Mouse (Mus musculus): ENCODE measurements around the gene Tsc2. TPM values are rescaled to one million over a fixed set of nuclear protein-coding genes. Genes with fewer than 3 reads are reported as not detected.

Gene Tsc2
- polyA plus RNA-seq, 1 experiment from 2014 or later, result 36.2 TPM

- Histone ChIP-seq H3K9ac (ENCODE audit: low read length) (no peak overlapping the region), H3K36me3 (ENCODE audit: control insufficient read depth, insufficient read depth, low read length) (no peaks in the 10 kb centered on the region), H3K9me3 (ENCODE audit: control insufficient read depth, low read length) (no peaks in the 10 kb centered on the region), H3K4me3 (ENCODE audit: low read depth, low read length) (no peak overlapping the region), H3K27ac (replicated peaks) (peak overlapping the region; percentile 84; the same call in 1 of the 2 replicates), H3K4me2 (replicated peaks; ENCODE audit: low read depth) (no peak overlapping the region), H3K27me3 (ENCODE audit: control insufficient read depth, insufficient read depth, low read length) (no peaks in the 10 kb centered on the region), H3K4me1 (replicated peaks; ENCODE audit: control insufficient read depth, insufficient read depth) (no peaks in the 10 kb centered on the region; the same call in 1 of the 2 replicates)
- TF ChIP-seq CTCF (IDR thresholded peaks at IDR 0.05; ENCODE audit: low read depth) (no peak), EP300 (optimal IDR thresholded peaks at IDR 0.05) (no peak)
- ATAC-seq (ENCODE audit: low FRiP score, low TSS enrichment) (no peak), DNase-seq (ENCODE audit: low spot score) (no peak)
- 78% methylated on average over 3 of the region's 3 CpGs for WGBS
Measured at GRCm38 (mm10) chr17:24645916-24646315, 13.5 kb upstream of the Tsc2 start.

- Histone ChIP-seq H3K27ac (replicated peaks) (peak overlapping the region; percentile 84), H3K9me3 (ENCODE audit: control insufficient read depth, low read length) (no peaks in the 10 kb centered on the region), H3K4me3 (ENCODE audit: low read depth, low read length) (no peak overlapping the region), H3K9ac (ENCODE audit: low read length) (0 out of 2 replicates have a peak overlapping the region, but pooled peaks have one; percentile 5), H3K4me2 (replicated peaks; ENCODE audit: low read depth) (peak overlapping the region; percentile 12; the same call in 1 of the 2 replicates), H3K36me3 (ENCODE audit: control insufficient read depth, insufficient read depth, low read length) (no peaks in the 10 kb centered on the region), H3K4me1 (replicated peaks; ENCODE audit: control insufficient read depth, insufficient read depth) (no peaks in the 10 kb centered on the region; the same call in 1 of the 2 replicates), H3K27me3 (ENCODE audit: control insufficient read depth, insufficient read depth, low read length) (no peaks in the 10 kb centered on the region)
- DNase-seq (ENCODE audit: low spot score) (no peak), ATAC-seq (ENCODE audit: low FRiP score, low TSS enrichment) (peak; percentile 41)
- 52% methylated on average over 7 of the region's 9 CpGs for WGBS
- no peak for TF ChIP-seq CTCF (IDR thresholded peaks at IDR 0.05; ENCODE audit: low read depth)
- TF ChIP-seq EP300 (optimal IDR thresholded peaks at IDR 0.05), result no peak
Measured at GRCm38 (mm10) chr17:24644875-24645721, 12.7 kb upstream of the Tsc2 start.

GRCm38 (mm10) chr17:24644030-24644715 is 11.7 kb upstream of the Tsc2 start:
- DNase-seq (ENCODE audit: low spot score), result no peak
- WGBS, result 43% methylated on average over 7 of the region's 7 CpGs
- H3K36me3 ChIP-seq (ENCODE audit: control insufficient read depth, insufficient read depth, low read length), result no peaks in the 10 kb centered on the region
- H3K4me1 ChIP-seq (replicated peaks; ENCODE audit: control insufficient read depth, insufficient read depth), result no peaks in the 10 kb centered on the region; the same call in none of the 2 replicates
- peak overlapping the region; percentile 13; the same call in 1 of the 2 replicates for H3K9ac ChIP-seq (ENCODE audit: low read length)
- H3K4me2 ChIP-seq (replicated peaks; ENCODE audit: low read depth), result peak overlapping the region; percentile 12; the same call in 1 of the 2 replicates
- peak overlapping the region; percentile 84 for H3K27ac ChIP-seq (replicated peaks)
- peak; percentile 22; the same call in 1 of the 2 replicates for ATAC-seq (ENCODE audit: low FRiP score, low TSS enrichment)
- H3K27me3 ChIP-seq (ENCODE audit: control insufficient read depth, insufficient read depth, low read length), result no peaks in the 10 kb centered on the region
- no peak overlapping the region for H3K4me3 ChIP-seq (ENCODE audit: low read depth, low read length)
- TF ChIP-seq CTCF (IDR thresholded peaks at IDR 0.05; ENCODE audit: low read depth), result no peak
- no peak for TF ChIP-seq EP300 (optimal IDR thresholded peaks at IDR 0.05)
- no peaks in the 10 kb centered on the region for H3K9me3 ChIP-seq (ENCODE audit: control insufficient read depth, low read length)

GRCm38 (mm10) chr17:24642791-24643343 is 10.4 kb upstream of the Tsc2 start:
- 74% methylated on average over 6 of the region's 6 CpGs for WGBS
- peaks cover 3% of the 10 kb centered on the region; the same call in 1 of the 2 replicates for H3K36me3 ChIP-seq (ENCODE audit: control insufficient read depth, insufficient read depth, low read length)
- no peak for DNase-seq (ENCODE audit: low spot score)
- H3K9me3 ChIP-seq (ENCODE audit: control insufficient read depth, low read length), result no peaks in the 10 kb centered on the region
- no peak overlapping the region for H3K4me2 ChIP-seq (replicated peaks; ENCODE audit: low read depth)
- no peaks in the 10 kb centered on the region for H3K27me3 ChIP-seq (ENCODE audit: control insufficient read depth, insufficient read depth, low read length)
- TF ChIP-seq CTCF (IDR thresholded peaks at IDR 0.05; ENCODE audit: low read depth) (no peak), EP300 (optimal IDR thresholded peaks at IDR 0.05) (no peak)
- no peak for ATAC-seq (ENCODE audit: low FRiP score, low TSS enrichment)
- no peaks in the 10 kb centered on the region; the same call in none of the 2 replicates for H3K4me1 ChIP-seq (replicated peaks; ENCODE audit: control insufficient read depth, insufficient read depth)
- no peak overlapping the region for H3K4me3 ChIP-seq (ENCODE audit: low read depth, low read length)
- H3K27ac ChIP-seq (replicated peaks), result no peak overlapping the region
- no peak overlapping the region for H3K9ac ChIP-seq (ENCODE audit: low read length)

- H3K4me2 ChIP-seq (replicated peaks; ENCODE audit: low read depth), result no peak overlapping the region
- TF ChIP-seq CTCF (IDR thresholded peaks at IDR 0.05; ENCODE audit: low read depth), result no peak
- DNase-seq (ENCODE audit: low spot score) (no peak), ATAC-seq (ENCODE audit: low FRiP score, low TSS enrichment) (no peak)
- H3K27ac ChIP-seq (replicated peaks), result no peak overlapping the region
- H3K27me3 ChIP-seq (ENCODE audit: control insufficient read depth, insufficient read depth, low read length), result no peaks in the 10 kb centered on the region
- peaks cover 3% of the 10 kb centered on the region; the same call in 1 of the 2 replicates for H3K36me3 ChIP-seq (ENCODE audit: control insufficient read depth, insufficient read depth, low read length)
- no peak overlapping the region for H3K4me3 ChIP-seq (ENCODE audit: low read depth, low read length)
- WGBS, result 92% methylated on average over 14 of the region's 14 CpGs
- H3K4me1 ChIP-seq (replicated peaks; ENCODE audit: control insufficient read depth, insufficient read depth), result no peaks in the 10 kb centered on the region; the same call in none of the 2 replicates
- H3K9me3 ChIP-seq (ENCODE audit: control insufficient read depth, low read length), result no peaks in the 10 kb centered on the region
- no peak overlapping the region for H3K9ac ChIP-seq (ENCODE audit: low read length)
Measured at GRCm38 (mm10) chr17:24641944-24642343, 9.5 kb upstream of the Tsc2 start.
